Mouse (Mus musculus): ENCODE results near the gene Fbxo11. TPM values are rescaled to one million over a fixed set of nuclear protein-coding genes. Genes with fewer than 3 reads are reported as not detected.

Fbxo11 gene
- polyA plus RNA-seq (2012; rRNA removed): 83.2 and 87.1 TPM in 2 replicates

DNA sequence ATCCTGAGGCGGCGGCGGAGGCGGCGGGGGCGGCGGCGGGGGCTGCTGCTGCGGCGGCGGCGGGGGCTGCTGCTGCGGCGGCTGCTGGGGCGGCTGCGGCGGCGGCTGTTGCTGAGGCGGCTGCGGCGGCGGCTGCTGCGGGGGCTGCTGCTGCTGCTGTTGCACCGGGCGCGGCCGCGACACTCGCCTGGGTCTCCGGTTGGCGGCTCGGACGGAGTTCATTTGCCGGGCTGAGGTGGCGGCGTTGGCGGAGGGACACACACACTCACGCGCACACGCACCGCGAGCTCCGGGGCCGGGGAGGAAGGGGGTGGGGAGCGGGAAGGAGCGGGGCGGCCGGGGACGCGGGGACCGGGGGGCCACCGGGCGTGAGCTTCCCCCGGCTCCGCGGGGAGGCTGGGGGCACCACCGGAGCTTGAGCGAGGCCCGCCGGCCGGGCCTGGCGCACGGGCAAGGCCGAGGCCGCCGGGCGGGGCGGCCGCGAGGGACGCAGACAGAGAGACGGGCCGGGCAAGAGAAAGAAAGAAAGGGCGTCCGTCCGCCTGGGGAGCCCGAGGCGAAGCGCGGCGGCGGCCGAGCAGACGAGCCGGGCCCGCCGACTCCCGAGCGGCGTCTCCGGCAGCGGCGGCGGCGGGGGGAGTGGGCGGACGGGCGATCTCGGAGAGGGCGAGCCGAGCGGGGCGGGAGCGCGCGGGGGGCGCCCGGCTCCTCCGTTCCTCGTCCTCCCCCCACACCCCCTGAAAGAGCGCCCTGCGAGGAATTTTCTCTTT is at the start of gene Fbxo11:
Fbxo11 (minus strand) TSS at position 261 of the 770 bp plus-strand sequence.
- DNase-seq (ENCODE audit: extremely low spot score in 1 of 2, low spot score in 1 of 2): peak in 1 of 2 experiments; percentile 49

DNA sequence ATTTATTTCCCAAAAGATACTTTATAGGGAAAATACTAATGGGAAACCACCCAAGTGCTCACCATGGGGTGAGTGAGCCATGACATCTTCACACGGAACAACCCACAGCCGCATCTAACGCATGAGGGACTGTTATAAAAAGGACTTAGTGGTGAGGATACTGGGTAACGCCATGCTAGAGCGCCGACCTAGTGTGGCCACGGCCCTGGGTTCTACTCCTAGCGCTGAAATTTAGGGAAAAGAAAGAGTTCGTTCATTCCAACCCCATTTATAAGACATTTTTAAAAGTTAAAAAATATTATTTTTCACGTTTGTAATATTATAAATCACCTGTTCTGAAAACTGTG is 48.8 kb upstream of the Fbxo11 start:
- no peak for DNase-seq (ENCODE audit: extremely low spot score in 1 of 2, low spot score in 1 of 2)

DNA sequence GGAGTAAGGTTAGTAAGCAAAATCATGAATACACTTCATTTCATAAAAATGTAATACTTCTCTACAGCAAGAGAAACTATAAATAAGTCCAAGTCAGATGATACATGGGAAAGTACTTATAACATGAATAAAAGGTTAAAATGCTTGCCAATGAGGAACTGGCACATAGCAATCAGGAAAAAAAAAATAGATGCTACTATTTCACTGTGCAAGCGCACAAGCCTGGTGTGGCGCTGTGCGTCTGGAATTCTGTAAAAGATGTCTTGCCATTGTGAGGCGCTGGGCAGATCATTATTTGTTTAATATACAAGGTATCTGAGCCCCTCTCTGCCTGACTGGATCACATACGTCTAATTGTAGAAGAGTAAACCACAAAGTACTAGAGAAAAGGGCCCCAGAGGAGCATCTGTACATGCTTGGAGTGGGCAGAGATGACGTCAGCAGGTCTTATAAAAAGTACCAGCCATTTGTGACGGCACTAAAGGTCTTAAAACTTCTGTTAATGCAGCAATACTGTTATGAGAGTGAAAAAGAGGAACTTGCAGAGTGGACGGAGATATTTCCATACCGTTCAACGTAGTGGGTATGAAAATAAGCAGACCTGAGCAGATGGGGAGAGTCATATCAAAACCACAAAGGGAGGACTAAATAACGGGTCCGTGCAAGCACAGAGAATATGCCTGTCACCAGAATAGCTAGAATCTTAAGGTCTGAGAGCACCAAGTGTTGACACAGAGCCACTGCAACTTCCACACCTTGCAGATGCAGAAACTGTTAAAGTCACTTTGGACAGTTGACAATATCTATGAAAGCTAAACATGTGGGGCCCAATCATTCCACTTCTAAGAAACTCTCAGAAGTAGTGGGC is 48.2 kb upstream of the Fbxo11 start:
- DNase-seq (ENCODE audit: extremely low spot score in 1 of 2, low spot score in 1 of 2): peak in 1 of 2 experiments; percentile 18

DNA sequence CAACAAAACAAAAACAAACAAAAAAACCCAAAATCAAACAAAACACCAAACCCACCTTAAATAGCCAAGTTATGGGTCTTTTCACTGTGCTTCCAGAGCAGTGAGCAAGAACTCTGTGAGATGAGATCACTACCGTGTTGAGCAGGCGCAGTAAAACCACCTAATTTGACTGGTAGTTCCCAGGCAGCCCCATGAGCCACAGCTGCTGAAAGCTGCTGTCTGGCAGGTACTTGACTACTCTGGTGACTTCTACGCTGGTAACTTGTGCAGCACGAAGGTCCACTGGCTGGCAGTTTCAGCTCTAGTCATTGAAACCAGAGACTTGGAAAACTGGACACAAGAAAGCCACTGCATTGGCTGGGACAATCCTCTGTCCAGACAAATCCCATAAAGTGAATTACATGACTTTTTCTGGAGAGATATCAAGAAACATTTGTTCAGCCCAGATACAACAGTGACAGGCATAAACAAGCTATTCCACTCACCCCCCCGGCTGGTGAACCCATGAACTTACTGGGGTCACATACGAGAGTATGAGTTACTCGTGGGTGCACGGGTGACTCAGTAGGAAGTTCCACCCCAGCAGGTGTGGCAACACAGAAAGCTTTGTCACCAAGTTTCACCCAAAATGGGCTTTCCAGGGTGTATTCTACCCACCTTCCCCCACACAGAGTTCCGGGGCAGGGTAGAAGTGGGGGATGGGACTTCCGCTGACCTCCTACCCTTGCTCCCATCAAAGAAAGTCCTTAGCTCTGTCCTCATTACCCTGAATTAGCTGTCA is 47.0 kb upstream of the Fbxo11 start:
- DNase-seq (ENCODE audit: extremely low spot score in 1 of 2, low spot score in 1 of 2): no peak

DNA sequence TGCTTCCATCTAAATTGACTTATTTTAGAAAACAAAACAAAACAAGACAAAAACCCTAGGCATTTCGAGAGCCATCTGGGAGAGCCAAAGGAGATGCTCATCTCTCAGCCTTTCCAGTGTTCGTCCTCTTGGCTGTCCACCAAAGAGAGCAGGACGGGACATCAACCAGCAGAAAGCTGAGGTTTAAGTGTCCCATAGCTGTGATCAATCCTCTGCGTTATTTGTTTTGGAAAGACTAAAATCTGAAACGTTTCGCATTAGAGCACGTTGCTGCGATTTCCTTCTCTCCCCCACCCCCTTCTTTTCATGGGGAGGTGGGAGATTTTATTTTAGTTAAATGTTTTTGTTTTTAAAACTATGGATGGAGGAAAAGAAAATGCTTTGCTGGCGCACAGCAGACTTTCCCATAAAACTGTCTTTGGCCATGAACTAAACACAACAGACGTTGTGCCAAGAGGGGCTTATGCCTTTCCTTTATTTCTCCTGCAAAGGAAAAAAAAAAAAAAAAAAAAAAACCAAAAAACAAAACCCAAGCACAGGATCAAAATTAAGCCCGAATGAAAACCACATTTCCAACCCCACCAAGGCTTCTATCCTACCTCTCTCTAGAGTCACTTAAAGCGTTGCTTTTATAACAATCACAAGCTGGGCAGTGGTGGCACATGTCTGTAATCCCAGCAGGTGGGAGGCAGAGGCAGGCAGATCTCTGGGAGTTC is 46.1 kb upstream of the Fbxo11 start:
- no peak for DNase-seq (ENCODE audit: extremely low spot score in 1 of 2, low spot score in 1 of 2)

DNA sequence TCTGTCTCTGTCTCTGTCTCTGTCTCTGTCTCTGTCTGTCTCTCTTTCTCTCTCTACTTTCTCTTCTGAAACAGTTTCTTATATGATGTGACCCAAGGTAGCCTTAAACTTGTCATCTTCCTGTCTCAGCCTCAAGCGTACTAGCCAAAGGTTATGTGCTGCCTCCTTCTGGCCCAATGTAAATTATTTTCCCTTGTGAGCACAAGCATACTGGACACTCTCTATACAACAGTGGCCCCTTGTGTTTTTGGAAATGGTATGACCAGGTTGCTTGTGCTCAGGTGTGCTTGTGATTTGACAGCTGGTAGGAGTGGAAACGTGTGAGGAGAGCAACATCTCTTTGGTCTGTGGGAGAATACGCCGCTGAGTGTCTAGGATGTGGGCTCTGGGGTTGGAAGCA is 42.6 kb upstream of the Fbxo11 start:
- no peak for DNase-seq (ENCODE audit: extremely low spot score in 1 of 2, low spot score in 1 of 2)

DNA sequence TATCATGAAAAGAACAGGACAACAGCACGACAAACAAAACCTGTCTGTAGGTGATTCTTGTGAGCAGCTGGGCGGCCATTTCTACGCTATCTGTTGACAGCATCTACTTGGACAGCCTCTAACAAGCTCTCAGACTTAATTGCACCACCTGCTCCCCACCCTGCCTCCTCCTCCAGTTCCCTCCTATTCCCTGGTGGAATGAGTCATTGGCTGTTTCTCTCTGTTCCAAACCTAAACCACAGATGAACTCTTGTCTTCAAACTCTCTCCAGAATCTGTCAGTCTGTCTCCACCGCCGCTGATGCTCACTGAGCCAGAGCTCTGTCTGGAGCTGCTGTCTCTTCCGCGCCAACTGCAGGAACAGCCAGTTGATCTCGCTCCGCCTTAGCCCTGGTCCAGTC is 41.3 kb upstream of the Fbxo11 start:
- peak; percentile 5 to 28 for DNase-seq (ENCODE audit: extremely low spot score in 1 of 2, low spot score in 1 of 2)

DNA sequence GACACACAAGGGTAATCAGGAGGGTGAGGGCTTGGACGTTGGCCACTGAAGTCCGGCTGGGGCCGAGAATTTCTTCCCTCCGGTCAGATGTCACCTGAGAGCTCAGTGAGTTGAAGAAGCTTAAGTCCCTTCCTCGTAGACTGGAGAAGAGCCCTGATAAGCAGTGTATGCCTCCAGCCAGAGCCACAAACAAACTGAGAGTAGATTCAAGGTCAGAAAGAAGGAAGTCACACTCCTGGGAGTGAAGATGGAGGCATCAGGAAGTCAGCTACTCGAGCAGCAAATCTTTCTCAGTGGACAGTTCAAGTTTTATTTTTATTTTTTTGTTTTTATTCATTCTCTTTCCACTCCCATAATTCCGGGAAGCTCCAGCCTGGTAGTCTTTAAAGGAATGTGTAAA is 37.5 kb upstream of the Fbxo11 start:
- DNase-seq (ENCODE audit: extremely low spot score in 1 of 2, low spot score in 1 of 2): no peak

DNA sequence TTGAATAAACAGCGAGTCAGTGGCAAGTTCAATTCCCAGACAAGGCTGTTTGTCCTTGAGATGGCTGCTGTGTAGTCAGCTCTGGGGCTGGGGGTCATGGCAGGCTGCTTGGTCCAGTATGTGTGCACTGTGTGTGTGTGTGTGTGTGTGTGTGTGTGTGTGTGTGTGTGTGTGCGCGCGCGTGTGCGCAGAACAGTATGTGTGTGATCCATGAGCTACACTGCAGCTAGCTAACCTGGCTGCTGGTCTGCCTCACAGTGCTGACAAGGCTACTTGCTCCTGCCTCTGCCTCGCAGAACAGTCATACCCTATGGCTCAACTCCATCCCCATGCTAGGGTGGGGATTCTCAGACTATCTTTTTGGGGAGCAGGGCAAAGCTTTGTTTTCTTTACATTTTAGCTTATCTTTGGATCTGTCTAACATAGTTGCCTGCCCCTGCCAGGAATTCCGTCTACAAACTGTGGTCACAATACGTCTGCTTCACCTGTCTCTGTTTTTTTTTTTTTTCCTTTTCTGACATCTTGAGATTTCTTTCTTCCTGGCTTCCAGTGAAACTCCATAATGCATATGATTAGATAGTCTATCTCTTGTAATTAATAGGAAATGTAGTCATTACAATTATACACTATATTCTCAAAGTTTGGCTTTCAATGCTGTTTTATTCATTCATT is 33.2 kb upstream of the Fbxo11 start:
- DNase-seq (ENCODE audit: extremely low spot score in 1 of 2, low spot score in 1 of 2): no peak

DNA sequence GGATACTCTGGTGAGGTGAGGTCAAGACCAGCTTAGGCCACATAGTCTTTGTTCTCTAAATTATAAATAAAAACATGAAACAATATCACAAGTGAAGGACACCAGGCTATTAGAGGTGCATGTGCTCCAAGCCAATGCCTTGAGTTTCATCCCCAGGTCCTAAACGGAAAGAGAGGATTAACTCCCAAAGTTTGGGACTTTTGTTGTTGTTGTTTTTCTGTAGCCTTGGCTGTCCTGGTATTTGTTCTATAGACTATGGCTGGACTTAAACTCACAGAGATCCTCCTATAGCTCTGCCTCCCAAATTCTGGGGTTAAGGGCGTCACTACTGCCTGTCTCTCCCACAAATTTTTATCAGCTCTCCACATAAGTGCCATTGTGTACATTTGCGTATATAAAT is 32.5 kb upstream of the Fbxo11 start:
- no peak for DNase-seq (ENCODE audit: extremely low spot score in 1 of 2, low spot score in 1 of 2)

DNA sequence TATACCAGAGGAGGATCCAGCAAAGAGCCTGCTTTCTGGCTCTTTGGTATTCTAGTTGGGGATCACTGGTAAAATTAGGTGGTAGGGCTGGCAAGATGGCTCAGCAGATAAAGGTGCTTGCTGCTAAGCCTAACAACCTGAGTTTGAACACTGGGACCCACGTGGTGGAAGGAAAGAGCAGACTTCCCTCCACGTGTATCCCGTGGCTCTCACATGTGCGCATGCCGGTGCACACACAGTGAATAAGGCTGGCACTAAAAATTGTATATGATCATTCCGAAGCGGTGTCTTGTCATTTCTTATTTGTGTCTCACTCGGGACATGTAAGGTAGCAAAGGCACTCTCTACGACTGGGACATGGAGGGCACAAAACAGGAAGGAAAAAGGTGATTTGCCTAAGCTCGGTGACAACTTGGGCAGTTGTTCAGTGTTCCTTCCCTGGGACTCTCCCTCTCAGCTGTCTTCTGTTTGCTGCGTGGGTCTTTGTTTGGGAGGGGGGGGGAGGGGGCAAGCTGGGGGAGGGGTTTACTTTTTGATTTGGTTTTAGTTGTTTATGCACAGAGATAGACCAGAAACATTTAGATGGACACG is 31.8 kb upstream of the Fbxo11 start:
- DNase-seq (ENCODE audit: extremely low spot score in 1 of 2, low spot score in 1 of 2): no peak

DNA sequence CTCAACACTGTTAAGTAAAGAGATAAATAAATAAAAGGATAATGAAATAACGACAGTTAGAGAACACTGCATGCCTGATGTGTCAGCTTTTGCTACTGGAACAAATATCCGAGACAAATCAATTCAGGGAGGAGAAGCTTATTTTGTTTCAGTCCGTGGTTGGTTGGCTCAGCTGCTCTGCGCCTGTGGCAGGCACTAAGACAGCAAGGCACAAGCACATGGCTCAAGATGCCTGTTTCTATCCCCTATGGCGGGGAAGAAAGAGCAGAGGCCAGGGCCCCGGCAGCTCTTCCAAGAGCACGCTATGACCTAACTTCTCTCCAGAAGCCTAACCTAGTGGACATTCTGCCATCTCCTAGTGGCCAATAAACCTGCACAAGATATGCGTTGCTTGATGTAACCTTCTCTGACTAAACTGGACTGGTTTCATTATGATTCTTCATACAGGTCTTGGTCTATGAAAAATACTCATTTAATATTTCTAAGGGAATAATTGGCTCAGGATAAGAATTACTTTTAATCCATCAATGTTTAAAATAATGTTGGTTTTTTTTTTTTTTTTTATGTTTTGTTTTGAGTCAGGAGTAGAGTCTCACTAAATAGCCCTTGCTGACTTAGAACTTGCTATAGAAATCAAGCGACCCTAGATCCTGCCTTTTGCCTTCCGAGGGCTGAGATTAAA is 30.6 kb upstream of the Fbxo11 start:
- no peak for DNase-seq (ENCODE audit: extremely low spot score in 1 of 2, low spot score in 1 of 2)

DNA sequence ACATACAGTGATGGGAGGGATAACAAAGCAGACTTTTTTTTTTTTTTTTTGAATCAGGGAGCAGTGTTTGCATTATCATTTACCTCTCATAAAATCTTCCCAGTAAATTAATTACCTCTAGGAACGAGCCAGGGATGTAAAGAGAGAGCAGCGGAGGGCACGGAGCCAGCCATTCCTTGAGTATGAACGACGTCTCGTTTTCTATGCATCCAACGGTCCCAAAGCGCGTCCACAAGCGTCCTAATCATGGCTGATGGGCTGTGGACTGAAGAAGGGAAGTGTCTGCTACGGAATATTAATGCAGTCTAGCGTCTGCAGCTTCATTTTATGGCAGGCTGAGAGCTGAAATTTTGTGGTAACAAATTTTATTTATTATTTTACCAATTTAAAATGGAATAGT is 29.2 kb upstream of the Fbxo11 start:
- DNase-seq (ENCODE audit: extremely low spot score in 1 of 2, low spot score in 1 of 2): no peak

DNA sequence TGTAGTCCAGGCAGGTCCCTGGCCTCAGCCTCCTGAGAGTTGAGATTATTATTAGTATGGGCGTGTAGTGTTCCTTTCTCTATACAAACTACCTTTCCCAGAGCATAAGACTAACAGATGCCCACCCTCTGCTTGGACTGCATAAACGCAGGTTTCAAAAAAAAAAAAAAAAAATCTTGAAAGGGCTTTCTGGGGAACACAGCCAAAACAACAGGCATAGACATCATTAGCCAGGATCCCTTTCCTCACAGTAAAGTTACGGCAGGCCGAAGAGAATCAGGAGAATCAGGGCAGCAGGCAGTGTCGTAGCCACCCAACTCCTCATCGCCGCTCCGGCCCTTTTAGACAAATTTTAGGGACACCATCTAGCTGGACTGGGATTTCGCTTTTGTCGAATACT is 28.7 kb upstream of the Fbxo11 start:
- no peak for DNase-seq (ENCODE audit: extremely low spot score in 1 of 2, low spot score in 1 of 2)

DNA sequence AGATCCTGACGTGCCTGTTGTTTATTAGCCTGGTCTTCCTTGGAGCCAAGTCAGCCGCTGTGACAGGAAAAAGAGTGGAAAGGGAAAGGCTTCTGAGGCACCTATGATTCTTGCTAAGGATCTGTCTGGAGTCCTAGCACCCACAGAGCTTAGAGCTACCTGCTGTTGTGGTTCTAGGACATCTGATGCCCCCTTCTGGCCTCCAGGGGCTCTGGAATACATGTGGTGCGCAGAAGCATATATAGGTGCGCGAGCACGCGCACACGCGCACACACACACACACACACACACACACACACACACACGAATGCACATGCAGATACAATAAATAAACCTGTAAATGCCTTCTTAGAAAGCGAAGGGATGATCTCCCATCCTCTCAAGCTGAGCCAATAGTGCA is 20.9 kb upstream of the Fbxo11 start:
- no peak for DNase-seq (ENCODE audit: extremely low spot score in 1 of 2, low spot score in 1 of 2)

DNA sequence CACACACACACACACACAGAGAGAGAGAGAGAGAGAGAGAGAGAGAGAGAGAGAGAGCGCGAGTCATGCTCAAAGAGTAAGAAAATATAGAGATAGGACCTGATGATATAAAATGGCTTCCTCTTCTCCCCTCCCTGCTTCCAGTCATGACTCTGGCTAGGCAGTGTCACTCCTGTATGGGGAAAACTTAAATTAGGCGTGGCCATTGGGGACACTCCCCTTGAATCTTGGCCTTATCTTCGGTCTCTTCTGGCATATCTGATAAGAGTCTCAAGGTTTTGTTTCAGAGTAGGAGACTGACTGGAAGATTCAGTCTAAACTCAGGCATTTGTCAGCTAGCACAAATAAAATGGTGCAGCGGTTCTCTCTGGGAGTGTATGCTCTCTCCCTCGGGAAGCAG is 16.4 kb upstream of the Fbxo11 start:
- DNase-seq (ENCODE audit: extremely low spot score in 1 of 2, low spot score in 1 of 2): no peak

DNA sequence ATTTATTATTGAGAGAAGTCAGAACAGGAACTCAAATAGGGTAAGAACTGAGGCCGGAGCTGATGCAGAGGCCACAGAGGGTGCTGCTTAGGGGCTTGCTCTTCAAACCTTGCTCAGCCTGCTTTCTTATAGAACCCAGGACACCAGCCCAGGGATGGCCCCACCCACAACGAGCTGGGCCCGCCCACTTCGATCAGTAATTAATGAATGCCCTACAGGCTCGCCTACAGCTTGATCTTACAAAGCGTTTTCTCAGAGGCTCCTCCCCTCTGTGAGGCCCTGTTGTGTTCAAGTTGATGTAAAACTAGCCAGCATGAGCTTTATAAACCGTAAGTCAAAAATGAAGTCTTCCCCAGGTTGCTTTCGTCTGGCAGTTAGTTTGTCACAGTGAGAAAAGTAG is 14.7 kb upstream of the Fbxo11 start:
- no peak for DNase-seq (ENCODE audit: extremely low spot score in 1 of 2, low spot score in 1 of 2)

DNA sequence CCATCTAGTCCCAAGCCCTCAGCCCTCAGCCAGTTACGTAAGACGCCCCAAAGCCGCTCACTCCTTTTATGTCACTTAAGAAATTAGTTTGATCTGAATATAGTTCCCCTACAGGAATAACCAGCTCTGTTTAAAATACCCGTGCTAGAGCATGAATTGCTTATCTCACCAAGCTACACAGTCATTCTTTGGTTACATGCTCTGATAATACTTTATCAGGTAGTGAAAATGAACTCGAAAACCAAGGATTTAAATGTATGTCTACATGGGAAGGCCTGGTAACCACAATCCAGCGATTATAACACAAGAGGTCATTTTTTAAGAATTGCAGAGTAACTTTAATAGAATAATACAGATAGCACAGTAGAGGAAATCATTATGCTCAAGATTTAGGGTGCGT is 7.0 kb upstream of the Fbxo11 start:
- no peak for DNase-seq (ENCODE audit: extremely low spot score in 1 of 2, low spot score in 1 of 2)

Measured in frontal cortex, adult 2 months (tissue).